Mouse (Mus musculus) MEL-GATA-1-ER (cell line): ENCODE measurements at regions not wholly inside any gene's neighbourhood (a gene's known extent, or its start where the extent isn't known, plus 50 kb on each side); places are given as distances from the start of the nearest gene placed in this dataset.

Source experiments
- DNase-seq: peaks from one replicate; pipeline ENCODE4 v3.0.0-alpha.2; 2012; ENCODE audit warnings: low read depth; ENCODE audit errors: extremely low read depth

GRCm38 (mm10) chr6:31061813-31062212 lies 102.9 kb upstream of the Klf14 start:
- no peak for DNase-seq

GRCm38 (mm10) chr6:31065419-31065818 lies 106.5 kb upstream of the Klf14 start:
- DNase-seq: no peak

GRCm38 (mm10) chr6:31066861-31067260 lies 108.0 kb upstream of the Klf14 start:
- no peak for DNase-seq

- DNase-seq: no peak
Measured at GRCm38 (mm10) chr6:31067453-31067852, 108.6 kb upstream of the Klf14 start.

GRCm38 (mm10) chr6:31069243-31069642 lies 110.4 kb upstream of the Klf14 start:
- DNase-seq: no peak

- no peak for DNase-seq
Measured at GRCm38 (mm10) chr6:31070537-31070936, 111.7 kb upstream of the Klf14 start.

- DNase-seq: no peak
Measured at GRCm38 (mm10) chr6:31070966-31071365, 112.1 kb upstream of the Klf14 start.

GRCm38 (mm10) chr6:31072072-31072471 lies 113.2 kb upstream of the Klf14 start:
- no peak for DNase-seq

- no peak for DNase-seq
Measured at GRCm38 (mm10) chr6:31072559-31072958, 113.7 kb upstream of the Klf14 start.

- DNase-seq: no peak
Measured at GRCm38 (mm10) chr6:31073338-31073737, 114.5 kb upstream of the Klf14 start.

- DNase-seq: no peak
Measured at GRCm38 (mm10) chr6:31074394-31074793, 115.5 kb upstream of the Klf14 start.

GRCm38 (mm10) chr6:31075209-31075571 lies 116.3 kb upstream of the Klf14 start:
- DNase-seq: no peak

- no peak for DNase-seq
Measured at GRCm38 (mm10) chr6:31075572-31076477, 116.9 kb upstream of the Klf14 start.

GRCm38 (mm10) chr6:31076478-31076834 lies 117.6 kb upstream of the Klf14 start:
- DNase-seq: no peak

- no peak for DNase-seq
Measured at GRCm38 (mm10) chr6:31077216-31077615, 118.3 kb upstream of the Klf14 start.

GRCm38 (mm10) chr6:31077779-31078178 lies 118.9 kb upstream of the Klf14 start:
- no peak for DNase-seq

- DNase-seq: no peak
Measured at GRCm38 (mm10) chr6:31078413-31078812, 119.5 kb upstream of the Klf14 start.

GRCm38 (mm10) chr6:31079586-31080259 lies 120.8 kb upstream of the Klf14 start:
- DNase-seq: no peak

- no peak for DNase-seq
Measured at GRCm38 (mm10) chr6:31080279-31080678, 121.4 kb upstream of the Klf14 start.

GRCm38 (mm10) chr6:31080691-31081090 lies 121.8 kb upstream of the Klf14 start:
- DNase-seq: no peak

- DNase-seq: no peak
Measured at GRCm38 (mm10) chr6:31081238-31081637, 122.4 kb upstream of the Klf14 start.

- DNase-seq: no peak
Measured at GRCm38 (mm10) chr6:31081988-31082387, 123.1 kb upstream of the Klf14 start.
